Mouse (Mus musculus): Measurements from ENCODE around the gene Ltf. TPM values are rescaled to one million over a fixed set of nuclear protein-coding genes. Genes with fewer than 3 reads are reported as not detected.

Ltf gene
- total and polyA plus RNA-seq, 3 experiments = 0.11 TPM; not detected in 2

GRCm38 (mm10) chr9:111011550-111011949 lies 7.5 kb upstream of the Ltf start:
- H3K27me3 ChIP-seq (ENCODE audit: control insufficient read depth in 1 of 2, insufficient read depth in 2 of 2, low read length in 2 of 2) = no peaks in the 10 kb centered on the region
- H3K9me3 ChIP-seq (replicated peaks; ENCODE audit: insufficient read depth, low read length) = no peaks in the 10 kb centered on the region

GRCm38 (mm10) chr9:111012041-111012440 lies 7.0 kb upstream of the Ltf start:
- H3K79me2 ChIP-seq (ENCODE audit: control insufficient read depth, insufficient read depth, low read length, poor library complexity) = no peaks in the 10 kb centered on the region
- no peak overlapping the region for H3K4me3 ChIP-seq (ENCODE audit: control insufficient read depth in 1 of 2, insufficient read depth in 1 of 2, low read depth in 2 of 2, low read length in 2 of 2)
- TF ChIP-seq JUND (IDR thresholded peaks at IDR 0.05; ENCODE audit: low read depth, low read length) = no peak
- TF ChIP-seq MYC (IDR thresholded peaks at IDR 0.05; ENCODE audit: low read depth, low read length) = no peak
- TF ChIP-seq E2F4 (IDR thresholded peaks at IDR 0.05; ENCODE audit: borderline replicate concordance, low read depth, low read length) = no peak
- no peak overlapping the region for H3K9ac ChIP-seq (ENCODE audit: control insufficient read depth, low read depth, low read length, poor library complexity, severe bottlenecking)
- H3K36me3 ChIP-seq (ENCODE audit: control insufficient read depth in 1 of 2, insufficient read depth in 2 of 2, low read length in 2 of 2) = no peaks in the 10 kb centered on the region
- no peak for DNase-seq (ENCODE audit: low read depth, low spot score)
- no peaks in the 10 kb centered on the region for H3K4me1 ChIP-seq (ENCODE audit: control insufficient read depth in 1 of 2, insufficient read depth in 2 of 2, low read length in 2 of 2)
- no peaks in the 10 kb centered on the region for H3K9me3 ChIP-seq (replicated peaks; ENCODE audit: insufficient read depth, low read length)
- no peak overlapping the region for H3K27ac ChIP-seq (ENCODE audit: control insufficient read depth, low read depth, low read length)
- H3K27me3 ChIP-seq (ENCODE audit: control insufficient read depth in 1 of 2, insufficient read depth in 2 of 2, low read length in 2 of 2) = no peaks in the 10 kb centered on the region

More at GRCm38 (mm10) chr9:111011550-111011949, 7.5 kb upstream of the Ltf start:
- no peak for DNase-seq (ENCODE audit: low read depth, low spot score)
- Histone ChIP-seq H3K79me2 (ENCODE audit: control insufficient read depth, insufficient read depth, low read length, poor library complexity) (no peaks in the 10 kb centered on the region), H3K36me3 (ENCODE audit: control insufficient read depth in 1 of 2, insufficient read depth in 2 of 2, low read length in 2 of 2) (no peaks in the 10 kb centered on the region), H3K4me3 (ENCODE audit: control insufficient read depth in 1 of 2, insufficient read depth in 1 of 2, low read depth in 2 of 2, low read length in 2 of 2) (no peak overlapping the region), H3K4me1 (ENCODE audit: control insufficient read depth in 1 of 2, insufficient read depth in 2 of 2, low read length in 2 of 2) (no peaks in the 10 kb centered on the region), H3K27ac (ENCODE audit: control insufficient read depth, low read depth, low read length) (no peak overlapping the region), H3K9ac (ENCODE audit: control insufficient read depth, low read depth, low read length, poor library complexity, severe bottlenecking) (no peak overlapping the region)
- TF ChIP-seq MEF2A (IDR thresholded peaks at IDR 0.05; ENCODE audit: extremely low read depth, insufficient replicate concordance, low read depth, low read length, poor library complexity, severe bottlenecking) (no peak), SIN3A (IDR thresholded peaks at IDR 0.05; ENCODE audit: low read length) (no peak), TAL1 (IDR thresholded peaks at IDR 0.05; ENCODE audit: low read length) (no peak), ETS1 (IDR thresholded peaks at IDR 0.05; ENCODE audit: low read depth, low read length) (no peak), ELF1 (IDR thresholded peaks at IDR 0.05; ENCODE audit: low read depth, low read length) (no peak), ZC3H11A (IDR thresholded peaks at IDR 0.05; ENCODE audit: low read depth, low read length) (no peak), NELFE (IDR thresholded peaks at IDR 0.05; ENCODE audit: low read depth, low read length) (no peak)

GRCm38 (mm10) chr9:111015658-111016057 lies 3.4 kb upstream of the Ltf start:
- H3K4me1 ChIP-seq (ENCODE audit: control insufficient read depth in 1 of 2, insufficient read depth in 2 of 2, low read length in 2 of 2) = no peaks in the 10 kb centered on the region
- no peaks in the 10 kb centered on the region for H3K9me3 ChIP-seq (replicated peaks; ENCODE audit: insufficient read depth, low read length)
- no peak overlapping the region for H3K9ac ChIP-seq (ENCODE audit: control insufficient read depth, low read depth, low read length, poor library complexity, severe bottlenecking)
- H3K4me3 ChIP-seq (ENCODE audit: control insufficient read depth in 1 of 2, insufficient read depth in 1 of 2, low read depth in 2 of 2, low read length in 2 of 2) = no peak overlapping the region
- H3K36me3 ChIP-seq (ENCODE audit: control insufficient read depth in 1 of 2, insufficient read depth in 2 of 2, low read length in 2 of 2) = no peaks in the 10 kb centered on the region
- TF ChIP-seq TAL1 (IDR thresholded peaks at IDR 0.05; ENCODE audit: low read length) (no peak), ELF1 (IDR thresholded peaks at IDR 0.05; ENCODE audit: low read depth, low read length) (peak; percentile 25; the same call in 1 of the 2 replicates), ZNF384 (IDR thresholded peaks at IDR 0.05; ENCODE audit: low read depth, low read length) (no peak), CTCF (IDR thresholded peaks at IDR 0.05 in 2 of 3, conservative IDR thresholded peaks at IDR 0.05 in 1 of 3; ENCODE audit: control insufficient read depth in 1 of 3, insufficient read depth in 1 of 3, low read depth in 2 of 3, low read length in 3 of 3, poor library complexity in 1 of 3, severe bottlenecking in 1 of 3) (peak; percentile 25 to 39 (median 26); a peak in 5 of 6 replicates), POLR2AphosphoS5 (IDR thresholded peaks at IDR 0.05; ENCODE audit: borderline replicate concordance, low read depth, low read length) (no peak), TBP (IDR thresholded peaks at IDR 0.05; ENCODE audit: low read depth, low read length) (no peak), EP300 (IDR thresholded peaks at IDR 0.05; ENCODE audit: low read depth in 1 of 2, low read length in 2 of 2) (no peak), ETS1 (IDR thresholded peaks at IDR 0.05; ENCODE audit: low read depth, low read length) (no peak)
- H3K27ac ChIP-seq (ENCODE audit: control insufficient read depth, low read depth, low read length) = no peak overlapping the region
- peak; percentile 31 for DNase-seq (ENCODE audit: low read depth, low spot score)
- no peaks in the 10 kb centered on the region for H3K27me3 ChIP-seq (ENCODE audit: control insufficient read depth in 1 of 2, insufficient read depth in 2 of 2, low read length in 2 of 2)
- no peaks in the 10 kb centered on the region for H3K79me2 ChIP-seq (ENCODE audit: control insufficient read depth, insufficient read depth, low read length, poor library complexity)

All from MEL (cell line).